Mouse (Mus musculus): ENCODE measurements around the gene Rec114.

- TF ChIP-seq POLR2A (IDR thresholded peaks at IDR 0.05; ENCODE audit: insufficient read length, low read depth) = no peak
- no peak for TF ChIP-seq USF1 (IDR thresholded peaks at IDR 0.05; ENCODE audit: low read depth)
- TF ChIP-seq TCF3 (IDR thresholded peaks at IDR 0.05; ENCODE audit: insufficient read length, low read depth) = no peak
- TF ChIP-seq TCF12 (IDR thresholded peaks at IDR 0.05; ENCODE audit: insufficient read depth, poor library complexity, severe bottlenecking) = no peak
- TF ChIP-seq MYOD1 (IDR thresholded peaks at IDR 0.05; ENCODE audit: control insufficient read depth in 1 of 3, insufficient read length in 2 of 3, low read depth in 2 of 3) = no peak
- no peak for TF ChIP-seq MAX (IDR thresholded peaks at IDR 0.05; ENCODE audit: low read depth)
- no peak for TF ChIP-seq E2F4 (IDR thresholded peaks at IDR 0.05; ENCODE audit: insufficient read depth)
- no peak for TF ChIP-seq POLR2AphosphoS2 (IDR thresholded peaks at IDR 0.05; ENCODE audit: insufficient read length, low read depth)
- TF ChIP-seq CEBPB (IDR thresholded peaks at IDR 0.05; ENCODE audit: insufficient read depth, poor library complexity, severe bottlenecking) = no peak
- TF ChIP-seq MYOG (IDR thresholded peaks at IDR 0.05; ENCODE audit: control insufficient read depth in 1 of 3, insufficient read depth in 1 of 3, insufficient read length in 2 of 3, low read depth in 2 of 3) = no peak
Observed at GRCm38 (mm10) chr9:58720167-58720566, 23.6 kb downstream of the Rec114 start.
